Mouse (Mus musculus) right cerebral cortex, postnatal 4 days (tissue): Measurements from ENCODE around the gene Rab3d.
"Not testable (repeated sequence)": the region's sequence is repeated elsewhere in the genome, so short reads cannot be mapped to it uniquely, and the experiment has no call there.

ENCODE experiments used
- DNase-seq: peaks from one replicate; pipeline ENCODE4 v3.0.0-alpha.2; 2022

Gene Rab3d

GRCm38 (mm10) chr9:21901223-21901820 lies 16.7 kb downstream of the Rab3d start:
- peak; percentile 81 for DNase-seq

- DNase-seq: no peak
Measured at GRCm38 (mm10) chr9:21889229-21889628, 28.8 kb downstream of the Rab3d start.

- no peak for DNase-seq
Measured at GRCm38 (mm10) chr9:21876601-21877000, 41.4 kb downstream of the Rab3d start.

GRCm38 (mm10) chr9:21872204-21872603 lies 45.8 kb downstream of the Rab3d start:
- no peak for DNase-seq

- DNase-seq: peak; percentile 49
Measured at GRCm38 (mm10) chr9:21870879-21871524, 47.0 kb downstream of the Rab3d start.

- DNase-seq: peak; percentile 53
Measured at GRCm38 (mm10) chr9:21869290-21869689, 48.7 kb downstream of the Rab3d start.

GRCm38 (mm10) chr9:21867726-21868125 lies 50.3 kb downstream of the Rab3d start:
- DNase-seq: no peak

- DNase-seq: no peak
Measured at GRCm38 (mm10) chr9:21866641-21867040, 51.4 kb downstream of the Rab3d start.

- DNase-seq: no peak
Measured at GRCm38 (mm10) chr9:21865673-21866398, 52.2 kb downstream of the Rab3d start.

GRCm38 (mm10) chr9:21862181-21862580 lies 55.8 kb downstream of the Rab3d start:
- no peak for DNase-seq

GRCm38 (mm10) chr9:21860349-21860748 lies 57.6 kb downstream of the Rab3d start:
- not testable (repeated sequence) for DNase-seq

- no peak for DNase-seq
Measured at GRCm38 (mm10) chr9:21859606-21860005, 58.4 kb downstream of the Rab3d start.

- DNase-seq: no peak
Measured at GRCm38 (mm10) chr9:21858084-21858483, 59.9 kb downstream of the Rab3d start.

- DNase-seq: no peak
Measured at GRCm38 (mm10) chr9:21857501-21857900, 60.5 kb downstream of the Rab3d start.
